Mouse (Mus musculus): ENCODE measurements around the gene Rnf2. TPM values are rescaled to one million over a fixed set of nuclear protein-coding genes. Genes with fewer than 3 reads are reported as not detected.
"Not testable (repeated sequence)": the region's sequence is repeated elsewhere in the genome, so short reads cannot be mapped to it uniquely, and the experiment has no call there.

Gene Rnf2
- total and polyA plus RNA-seq, 3 experiments: 27.5 to 78.2 (median 30.7) TPM

DNA sequence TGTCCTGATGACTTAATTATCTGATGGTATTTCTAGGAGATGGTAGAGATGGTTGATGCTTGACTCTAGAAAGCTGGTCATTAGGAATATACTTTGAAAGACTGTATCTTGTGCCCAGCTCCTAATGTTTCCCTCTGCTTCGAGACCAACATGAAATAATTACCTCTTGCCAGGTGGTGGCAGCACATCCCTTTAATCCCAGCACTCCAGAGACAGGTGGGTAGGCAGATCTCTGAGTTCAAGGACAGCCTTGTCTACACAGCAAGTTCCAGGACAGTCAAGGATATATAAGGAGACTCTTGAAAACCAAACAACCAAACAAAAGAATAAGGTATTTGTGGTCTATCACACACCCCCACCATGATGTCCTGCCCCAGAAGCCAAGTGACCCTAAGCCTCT lies 17.2 kb downstream of the Rnf2 start:
- H3K4me1 ChIP-seq (ENCODE audit: control insufficient read depth in 1 of 2, insufficient read depth in 2 of 2, low read length in 2 of 2): peaks cover 0 to 2% of the 10 kb centered on the region in 2 experiments; a peak in 1 of 4 replicates
- no peak overlapping the region for H3K4me3 ChIP-seq (ENCODE audit: control insufficient read depth in 1 of 2, insufficient read depth in 1 of 2, low read depth in 2 of 2, low read length in 2 of 2)
- no peak overlapping the region for H3K27ac ChIP-seq (ENCODE audit: control insufficient read depth, low read depth, low read length)
- H3K9ac ChIP-seq (ENCODE audit: control insufficient read depth, low read depth, low read length, poor library complexity, severe bottlenecking): no peak overlapping the region
- peaks cover 20% of the 10 kb centered on the region for H3K79me2 ChIP-seq (ENCODE audit: control insufficient read depth, insufficient read depth, low read length, poor library complexity)
- H3K36me3 ChIP-seq (ENCODE audit: control insufficient read depth in 1 of 2, insufficient read depth in 2 of 2, low read length in 2 of 2): peaks cover 1 to 6% of the 10 kb centered on the region in 2 experiments
- H3K9me3 ChIP-seq (replicated peaks; ENCODE audit: insufficient read depth, low read length): no peaks in the 10 kb centered on the region
- no peaks in the 10 kb centered on the region for H3K27me3 ChIP-seq (ENCODE audit: control insufficient read depth in 1 of 2, insufficient read depth in 2 of 2, low read length in 2 of 2)
- TF ChIP-seq TBP (IDR thresholded peaks at IDR 0.05; ENCODE audit: low read depth, low read length) (no peak), MEF2A (IDR thresholded peaks at IDR 0.05; ENCODE audit: extremely low read depth, insufficient replicate concordance, low read depth, low read length, poor library complexity, severe bottlenecking) (no peak), RCOR1 (IDR thresholded peaks at IDR 0.05; ENCODE audit: low read depth, low read length) (no peak), RAD21 (IDR thresholded peaks at IDR 0.05; ENCODE audit: low read depth, low read length) (peak; percentile 59), ZC3H11A (IDR thresholded peaks at IDR 0.05; ENCODE audit: low read depth, low read length) (0 out of 2 replicates have a peak, but pooled peaks have one; percentile 1), CTCF (IDR thresholded peaks at IDR 0.05 in 2 of 3, conservative IDR thresholded peaks at IDR 0.05 in 1 of 3; ENCODE audit: control insufficient read depth in 1 of 3, insufficient read depth in 1 of 3, low read depth in 2 of 3, low read length in 3 of 3, poor library complexity in 1 of 3, severe bottlenecking in 1 of 3) (peak in 2 of 3 experiments; percentile 46 to 59; a peak in 4 of 6 replicates), SMC3 (IDR thresholded peaks at IDR 0.05; ENCODE audit: low read depth, low read length) (peak; percentile 54)
- peak; percentile 51 for DNase-seq (ENCODE audit: low read depth, low spot score)

DNA sequence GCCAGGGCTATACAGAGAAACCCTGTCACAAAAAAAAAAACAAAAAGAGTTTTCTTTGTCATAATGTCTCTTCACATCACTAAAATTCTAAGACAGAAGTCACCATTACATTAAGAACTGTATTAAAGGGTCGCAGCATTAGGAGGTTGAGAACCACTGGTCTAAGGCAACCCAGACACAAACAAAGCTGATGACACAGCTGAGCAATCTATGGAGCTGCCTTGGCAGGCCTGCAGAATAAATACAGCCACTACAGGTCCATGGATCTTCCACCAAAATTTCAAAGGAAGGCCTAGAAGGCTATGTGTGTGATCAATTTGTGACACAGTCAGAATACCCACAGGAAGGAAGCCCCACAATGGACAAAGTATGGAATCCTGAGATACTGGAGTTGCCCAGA lies 18.3 kb downstream of the Rnf2 start:
- H3K9me3 ChIP-seq (replicated peaks; ENCODE audit: insufficient read depth, low read length): no peaks in the 10 kb centered on the region
- H3K4me3 ChIP-seq (ENCODE audit: control insufficient read depth in 1 of 2, insufficient read depth in 1 of 2, low read depth in 2 of 2, low read length in 2 of 2): no peak overlapping the region
- peaks cover 0 to 2% of the 10 kb centered on the region in 2 experiments; a peak in 1 of 4 replicates for H3K4me1 ChIP-seq (ENCODE audit: control insufficient read depth in 1 of 2, insufficient read depth in 2 of 2, low read length in 2 of 2)
- H3K79me2 ChIP-seq (ENCODE audit: control insufficient read depth, insufficient read depth, low read length, poor library complexity): peaks cover 16% of the 10 kb centered on the region
- no peak overlapping the region for H3K9ac ChIP-seq (ENCODE audit: control insufficient read depth, low read depth, low read length, poor library complexity, severe bottlenecking)
- no peak for TF ChIP-seq JUND (IDR thresholded peaks at IDR 0.05; ENCODE audit: low read depth, low read length)
- TF ChIP-seq ELF1 (IDR thresholded peaks at IDR 0.05; ENCODE audit: low read depth, low read length): no peak
- no peak for TF ChIP-seq MAZ (IDR thresholded peaks at IDR 0.05; ENCODE audit: low read depth, low read length)
- TF ChIP-seq MEF2A (IDR thresholded peaks at IDR 0.05; ENCODE audit: extremely low read depth, insufficient replicate concordance, low read depth, low read length, poor library complexity, severe bottlenecking): no peak
- TF ChIP-seq USF2 (IDR thresholded peaks at IDR 0.05; ENCODE audit: borderline replicate concordance in 1 of 2, insufficient read depth in 1 of 2, low read depth in 1 of 2, low read length in 2 of 2): no peak
- TF ChIP-seq TBP (IDR thresholded peaks at IDR 0.05; ENCODE audit: low read depth, low read length): no peak
- TF ChIP-seq GATA1 (IDR thresholded peaks at IDR 0.05; ENCODE audit: low read depth, low read length): no peak
- TF ChIP-seq SIN3A (IDR thresholded peaks at IDR 0.05; ENCODE audit: low read length): no peak
- no peaks in the 10 kb centered on the region for H3K27me3 ChIP-seq (ENCODE audit: control insufficient read depth in 1 of 2, insufficient read depth in 2 of 2, low read length in 2 of 2)
- no peak for DNase-seq (ENCODE audit: low read depth, low spot score)
- H3K27ac ChIP-seq (ENCODE audit: control insufficient read depth, low read depth, low read length): no peak overlapping the region
- H3K36me3 ChIP-seq (ENCODE audit: control insufficient read depth in 1 of 2, insufficient read depth in 2 of 2, low read length in 2 of 2): peaks cover 4 to 6% of the 10 kb centered on the region in 2 experiments

DNA sequence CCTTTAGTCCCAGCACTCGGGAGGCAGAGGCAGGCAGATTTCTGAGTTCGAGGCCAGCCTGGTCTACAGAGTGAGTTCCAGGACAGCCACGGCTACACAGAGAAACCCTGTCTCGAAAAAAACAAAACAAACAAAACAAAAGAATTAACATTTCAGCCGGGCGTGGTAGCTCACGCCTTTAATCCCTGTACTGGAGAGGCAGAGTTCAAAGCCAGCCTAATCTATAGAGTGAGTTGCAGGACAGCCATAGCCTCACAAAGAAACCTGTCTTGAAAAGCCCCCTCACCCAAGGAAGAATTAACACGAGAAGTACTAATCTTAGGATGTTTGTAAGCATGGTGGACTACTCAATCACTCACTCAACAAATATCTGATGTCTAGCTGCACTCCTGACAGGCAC lies 28.4 kb downstream of the Rnf2 start:
- H3K36me3 ChIP-seq (ENCODE audit: control insufficient read depth in 1 of 2, insufficient read depth in 2 of 2, low read length in 2 of 2): peaks cover 0 to 50% of the 10 kb centered on the region in 2 experiments; a peak in 2 of 4 replicates
- not testable (repeated sequence) for H3K79me2 ChIP-seq (ENCODE audit: control insufficient read depth, insufficient read depth, low read length, poor library complexity); H3K27me3 ChIP-seq (ENCODE audit: control insufficient read depth in 1 of 2, insufficient read depth in 2 of 2, low read length in 2 of 2); H3K9ac ChIP-seq (ENCODE audit: control insufficient read depth, low read depth, low read length, poor library complexity, severe bottlenecking); H3K27ac ChIP-seq (ENCODE audit: control insufficient read depth, low read depth, low read length); DNase-seq (ENCODE audit: low read depth, low spot score); H3K4me1 ChIP-seq (ENCODE audit: control insufficient read depth in 1 of 2, insufficient read depth in 2 of 2, low read length in 2 of 2); H3K4me3 ChIP-seq (ENCODE audit: control insufficient read depth in 1 of 2, insufficient read depth in 1 of 2, low read depth in 2 of 2, low read length in 2 of 2); H3K9me3 ChIP-seq (replicated peaks; ENCODE audit: insufficient read depth, low read length)

Measured in MEL (cell line).